Mouse (Mus musculus) intestine, embryonic 14.5 days (tissue): ENCODE measurements at regions not wholly inside any gene's neighbourhood (a gene's known extent, or its start where the extent isn't known, plus 50 kb on each side); places are given as distances from the start of the nearest gene placed in this dataset.
A peak's percentile ranks its signal among the peaks of the same experiment; 100 is the strongest.

Experiments used
- ATAC-seq: fragments of 200-750 bp; cut with Nextera tagmentation; replicated peaks from 2 replicates; pipeline ENCODE4 v1.8.0; 2017; ENCODE audit warnings: low read depth, moderate number of reproducible peaks, moderate TSS enrichment, moderate library complexity; ENCODE audit not compliant: low FRiP score, low TSS enrichment
- DNase-seq: peaks from one replicate; pipeline ENCODE4 v3.0.0-alpha.2; 2018; ENCODE audit warnings: low spot score
- H3K27ac ChIP-seq: fragments of 300-500 bp; sonication (generic); 2 replicates; pipeline ENCODE4 v1.5.1; 2014; ENCODE audit warnings: low read depth, mild to moderate bottlenecking, control low read depth
- H3K27me3 ChIP-seq: fragments of 300-500 bp; sonication (generic); replicated peaks from 2 replicates; pipeline ENCODE4 v1.6.1; 2014; ENCODE audit warnings: low read length, control low read depth; ENCODE audit not compliant: control insufficient read depth, insufficient read depth
- H3K36me3 ChIP-seq: fragments of 300-500 bp; sonication (generic); 2 replicates; pipeline ENCODE4 v1.6.1; 2014; ENCODE audit warnings: low read length, control low read depth; ENCODE audit not compliant: control insufficient read depth, insufficient read depth
- H3K4me1 ChIP-seq: fragments of 300-500 bp; sonication (generic); replicated peaks from 2 replicates; pipeline ENCODE4 v1.6.1; 2014; ENCODE audit warnings: low read length, control low read depth, mixed read lengths; ENCODE audit not compliant: control insufficient read depth, insufficient read depth
- H3K4me2 ChIP-seq: fragments of 300-500 bp; sonication (generic); 2 replicates; pipeline ENCODE4 v1.6.1; 2014; ENCODE audit warnings: low read length
- H3K4me3 ChIP-seq: fragments of 300-500 bp; sonication (generic); 2 replicates; pipeline ENCODE4 v1.5.1; 2014; ENCODE audit warnings: low read depth, low read length, control low read depth, mixed read lengths
- H3K9ac ChIP-seq: fragments of 300-500 bp; sonication (generic); 2 replicates; pipeline ENCODE4 v1.6.1; 2014; ENCODE audit warnings: mild to moderate bottlenecking, low read length
- H3K9me3 ChIP-seq: fragments of 300-500 bp; sonication (generic); 2 replicates; pipeline ENCODE4 v1.6.1; 2016; ENCODE audit warnings: low read length, control low read depth; ENCODE audit not compliant: control insufficient read depth
- WGBS: fragments of 180-500 bp; shearing (Covaris S2); extraction: QIAGEN DNeasy Blood & Tissue Kit; methylation state at CpG from one replicate; pipeline ENCODE4 v1.1.7; 2014; 5-methylcytosine and 5-hydroxymethylcytosine counted together

DNA sequence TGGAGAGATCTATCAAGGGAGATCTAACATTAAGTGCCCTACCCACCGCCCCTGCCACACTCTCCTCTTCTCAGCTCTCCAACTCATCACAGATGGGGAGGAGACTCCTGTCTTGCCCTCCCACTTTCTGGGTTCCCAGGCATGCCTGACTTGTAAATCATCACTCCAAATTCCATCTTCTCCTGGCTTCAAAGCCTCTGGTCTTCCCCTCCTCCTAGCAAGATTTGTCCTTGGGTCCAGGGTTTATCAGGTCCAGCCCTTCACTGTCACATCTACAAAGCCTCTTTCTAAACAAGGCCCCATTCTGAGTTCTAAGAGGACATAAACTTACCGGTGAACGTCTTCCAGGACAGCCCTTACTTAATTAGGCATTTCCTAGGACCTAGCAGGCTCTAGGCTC is 73.3 kb upstream of the Col5a1 start:
- H3K4me2 ChIP-seq: peak overlapping the region; percentile 22; the same call in 1 of the 2 replicates
- no peaks in the 10 kb centered on the region for H3K27me3 ChIP-seq
- H3K36me3 ChIP-seq: no peaks in the 10 kb centered on the region
- H3K4me1 ChIP-seq: peaks cover 22% of the 10 kb centered on the region
- no peaks in the 10 kb centered on the region for H3K9me3 ChIP-seq
- no peak for ATAC-seq
- no peak for DNase-seq
- no peak overlapping the region for H3K4me3 ChIP-seq
- 11% methylated on average over 3 of the region's 3 CpGs for WGBS
- peak overlapping the region; percentile 74 for H3K27ac ChIP-seq
- no peak overlapping the region for H3K9ac ChIP-seq

DNA sequence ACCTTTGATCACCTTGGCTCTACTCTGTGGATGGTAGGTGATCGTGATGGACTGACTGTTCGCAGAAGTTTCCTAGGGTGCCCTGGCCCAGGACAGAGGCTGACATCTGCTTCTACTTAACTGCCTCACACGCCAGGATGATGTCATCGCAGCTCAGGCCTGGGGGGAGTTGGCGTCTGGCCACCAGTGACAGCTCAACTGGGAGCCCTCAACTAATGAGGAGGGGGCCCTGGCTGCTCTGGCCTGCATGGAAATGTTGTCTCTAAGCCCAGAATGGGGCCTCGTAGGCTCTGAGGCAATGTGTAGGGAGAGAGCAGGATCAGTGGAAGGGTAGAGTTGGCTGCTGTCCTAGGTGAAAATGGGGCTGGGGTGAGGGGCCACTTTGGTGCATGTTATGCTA is 72.9 kb upstream of the Col5a1 start:
- 21% methylated on average over 6 of the region's 6 CpGs for WGBS
- Histone ChIP-seq H3K4me3 (no peak overlapping the region), H3K27ac (peak overlapping the region; percentile 74), H3K27me3 (no peaks in the 10 kb centered on the region), H3K4me1 (peaks cover 22% of the 10 kb centered on the region), H3K9ac (no peak overlapping the region), H3K36me3 (no peaks in the 10 kb centered on the region), H3K9me3 (no peaks in the 10 kb centered on the region), H3K4me2 (peak overlapping the region; percentile 22; the same call in 1 of the 2 replicates)
- ATAC-seq (peak; percentile 67), DNase-seq (peak; percentile 80)

DNA sequence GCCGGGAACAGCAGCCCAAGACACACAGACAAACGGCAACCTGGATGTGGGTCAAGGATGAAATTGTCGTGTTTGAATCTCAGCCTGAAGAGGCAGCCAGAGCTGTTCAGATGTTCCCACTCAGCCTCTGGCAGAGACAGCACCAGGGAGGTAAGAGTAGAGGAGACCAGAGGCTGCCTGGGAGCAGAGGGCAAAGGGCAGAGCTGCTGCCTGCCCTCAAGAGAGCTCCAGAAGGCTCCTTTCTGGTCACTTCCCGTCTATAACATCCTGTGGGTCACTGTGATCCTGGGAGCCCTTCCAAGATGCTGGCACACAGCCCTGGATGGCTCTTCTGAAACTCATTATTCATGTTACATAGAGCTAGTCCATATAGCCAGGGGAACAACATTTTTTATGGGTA is 67.6 kb upstream of the Col5a1 start:
- no peak overlapping the region for H3K4me3 ChIP-seq
- no peaks in the 10 kb centered on the region for H3K36me3 ChIP-seq
- no peak overlapping the region for H3K9ac ChIP-seq
- no peak overlapping the region for H3K4me2 ChIP-seq
- ATAC-seq (no peak), DNase-seq (no peak)
- 38% methylated on average over 4 of the region's 4 CpGs for WGBS
- H3K27me3 ChIP-seq: no peaks in the 10 kb centered on the region
- no peaks in the 10 kb centered on the region for H3K9me3 ChIP-seq
- H3K27ac ChIP-seq: peak overlapping the region; percentile 60; the same call in 1 of the 2 replicates
- H3K4me1 ChIP-seq: peaks cover 13% of the 10 kb centered on the region

DNA sequence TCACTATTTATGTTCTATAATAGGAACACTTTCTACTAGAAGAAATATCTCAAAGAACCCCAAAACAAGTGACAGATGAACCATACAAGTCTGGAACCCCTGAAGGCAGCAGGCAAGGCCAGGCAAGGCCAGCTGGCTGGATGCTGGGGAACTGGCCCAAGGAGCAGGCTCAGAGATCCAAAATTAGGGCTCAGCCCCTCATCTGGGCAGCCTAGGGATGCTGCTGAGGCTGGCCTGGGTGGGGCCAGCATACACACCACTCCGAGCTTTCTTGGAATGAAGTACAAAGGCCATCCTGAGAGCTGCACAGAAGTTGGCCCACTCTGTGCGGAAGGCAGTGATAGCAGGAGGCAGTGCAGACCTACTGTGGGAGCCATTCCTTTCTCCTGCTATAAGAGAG is 59.4 kb upstream of the Col5a1 start:
- Histone ChIP-seq H3K27me3 (no peaks in the 10 kb centered on the region), H3K9ac (no peak overlapping the region), H3K4me1 (no peaks in the 10 kb centered on the region), H3K36me3 (no peaks in the 10 kb centered on the region), H3K9me3 (no peaks in the 10 kb centered on the region), H3K27ac (no peak overlapping the region), H3K4me2 (no peak overlapping the region), H3K4me3 (no peak overlapping the region)
- WGBS: 80% methylated on average over 2 of the region's 2 CpGs
- DNase-seq (no peak), ATAC-seq (no peak)

DNA sequence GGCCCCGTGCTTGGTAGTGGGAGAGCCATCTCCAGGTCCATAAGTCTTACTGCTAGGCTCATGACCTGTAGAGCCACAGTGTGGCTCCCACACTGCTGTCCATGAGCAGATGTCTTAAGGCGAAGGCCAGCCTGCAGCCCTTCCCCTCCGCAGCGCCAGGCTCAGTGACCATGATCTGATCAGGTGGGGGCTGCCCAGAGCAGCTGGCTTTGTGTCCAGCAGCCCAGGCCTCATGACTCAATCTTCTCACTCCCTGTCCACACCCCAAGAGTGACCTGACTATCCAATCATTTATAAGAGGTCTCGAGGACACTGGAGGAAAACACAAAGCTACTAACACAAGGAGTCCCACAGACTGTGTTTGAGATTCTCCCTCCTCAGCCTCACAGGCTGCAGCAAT is 58.6 kb upstream of the Col5a1 start:
- Histone ChIP-seq H3K4me2 (no peak overlapping the region), H3K9me3 (no peaks in the 10 kb centered on the region), H3K4me1 (no peaks in the 10 kb centered on the region), H3K27me3 (no peaks in the 10 kb centered on the region), H3K36me3 (no peaks in the 10 kb centered on the region), H3K4me3 (no peak overlapping the region), H3K9ac (no peak overlapping the region), H3K27ac (no peak overlapping the region)
- WGBS: 86% methylated on average over 5 of the region's 5 CpGs
- DNase-seq (no peak), ATAC-seq (no peak)

DNA sequence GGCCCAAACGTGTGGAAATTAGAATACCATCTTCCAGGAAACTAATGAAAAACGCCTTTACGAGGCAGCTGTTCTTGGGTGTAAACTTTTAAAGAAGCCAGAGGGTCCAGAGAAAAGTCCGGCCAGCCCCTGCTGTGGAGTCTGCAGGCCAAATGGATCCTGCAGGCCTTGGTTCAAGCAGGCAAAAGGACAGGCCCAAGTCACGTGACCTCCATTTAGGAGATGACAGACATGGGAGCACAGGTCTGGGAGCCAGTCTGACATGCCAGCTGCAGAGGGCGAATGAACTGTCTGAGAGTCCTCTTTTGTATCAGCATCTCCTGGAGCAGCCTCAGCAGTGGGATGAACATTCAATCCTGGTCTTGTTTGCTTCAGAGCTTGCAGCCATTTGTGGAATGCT is 58.0 kb upstream of the Col5a1 start:
- ATAC-seq: no peak
- 77% methylated on average over 6 of the region's 6 CpGs for WGBS
- DNase-seq: no peak

DNA sequence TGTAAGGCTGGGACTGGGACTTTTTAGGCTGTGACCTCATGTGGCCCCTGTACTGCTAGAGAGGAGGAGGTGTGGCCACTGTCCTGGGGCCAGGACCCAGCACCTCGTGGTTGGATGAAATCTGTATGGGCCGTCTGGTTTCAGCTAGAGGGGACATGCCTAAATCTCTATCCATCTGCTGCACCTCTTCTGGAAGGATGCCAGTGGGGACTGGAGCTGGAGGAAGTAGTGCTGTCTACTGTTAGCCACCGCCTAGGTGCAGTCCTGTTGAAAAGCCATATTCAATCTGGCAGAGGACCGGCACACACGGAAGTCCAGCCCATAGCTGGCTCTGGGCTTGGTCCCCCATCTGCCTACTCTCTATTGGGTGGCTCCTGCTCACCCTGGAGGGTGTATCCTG is 56.7 kb upstream of the Col5a1 start:
- H3K36me3 ChIP-seq: no peaks in the 10 kb centered on the region
- H3K9ac ChIP-seq: no peak overlapping the region
- no peaks in the 10 kb centered on the region for H3K27me3 ChIP-seq
- 0 out of 2 replicates have a peak, but pooled peaks cover 2% of the 10 kb centered on the region for H3K4me1 ChIP-seq
- H3K9me3 ChIP-seq: no peaks in the 10 kb centered on the region
- no peak overlapping the region for H3K27ac ChIP-seq
- H3K4me2 ChIP-seq: no peak overlapping the region
- no peak overlapping the region for H3K4me3 ChIP-seq
- 72% methylated on average over 5 of the region's 5 CpGs for WGBS
- no peak for ATAC-seq
- no peak for DNase-seq

More for the DNA sequence above, 58.0 kb upstream of the Col5a1 start:
- H3K4me2 ChIP-seq: no peak overlapping the region
- H3K27ac ChIP-seq: no peak overlapping the region
- H3K9me3 ChIP-seq: no peaks in the 10 kb centered on the region
- no peaks in the 10 kb centered on the region for H3K36me3 ChIP-seq
- no peak overlapping the region for H3K4me3 ChIP-seq
- H3K9ac ChIP-seq: no peak overlapping the region
- no peaks in the 10 kb centered on the region for H3K4me1 ChIP-seq
- H3K27me3 ChIP-seq: no peaks in the 10 kb centered on the region

DNA sequence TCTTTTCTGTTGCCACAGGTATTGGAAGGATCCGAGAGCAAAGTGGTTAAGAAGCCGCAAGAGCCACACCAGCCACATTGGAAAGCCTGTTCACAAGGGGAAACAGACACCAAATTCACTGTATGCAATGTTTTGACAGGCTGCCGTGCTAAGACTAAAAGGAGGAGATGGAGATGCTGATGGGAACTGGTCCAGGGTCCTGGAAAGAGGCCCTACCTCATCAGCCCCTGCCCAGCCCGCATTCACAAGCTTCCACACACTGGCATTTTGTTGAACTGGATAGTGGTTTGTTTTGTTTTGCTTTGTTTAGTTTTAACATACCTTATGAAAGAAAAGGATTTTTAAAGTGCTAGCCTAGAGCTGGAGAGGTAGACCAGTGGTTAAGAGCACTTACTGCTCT is 51.3 kb upstream of the Col5a1 start:
- H3K27ac ChIP-seq: peak overlapping the region; percentile 96
- whole genome bisulfite sequencing: 67% methylated on average over 4 of the region's 4 CpGs
- peaks cover 18% of the 10 kb centered on the region for H3K4me1 ChIP-seq

DNA sequence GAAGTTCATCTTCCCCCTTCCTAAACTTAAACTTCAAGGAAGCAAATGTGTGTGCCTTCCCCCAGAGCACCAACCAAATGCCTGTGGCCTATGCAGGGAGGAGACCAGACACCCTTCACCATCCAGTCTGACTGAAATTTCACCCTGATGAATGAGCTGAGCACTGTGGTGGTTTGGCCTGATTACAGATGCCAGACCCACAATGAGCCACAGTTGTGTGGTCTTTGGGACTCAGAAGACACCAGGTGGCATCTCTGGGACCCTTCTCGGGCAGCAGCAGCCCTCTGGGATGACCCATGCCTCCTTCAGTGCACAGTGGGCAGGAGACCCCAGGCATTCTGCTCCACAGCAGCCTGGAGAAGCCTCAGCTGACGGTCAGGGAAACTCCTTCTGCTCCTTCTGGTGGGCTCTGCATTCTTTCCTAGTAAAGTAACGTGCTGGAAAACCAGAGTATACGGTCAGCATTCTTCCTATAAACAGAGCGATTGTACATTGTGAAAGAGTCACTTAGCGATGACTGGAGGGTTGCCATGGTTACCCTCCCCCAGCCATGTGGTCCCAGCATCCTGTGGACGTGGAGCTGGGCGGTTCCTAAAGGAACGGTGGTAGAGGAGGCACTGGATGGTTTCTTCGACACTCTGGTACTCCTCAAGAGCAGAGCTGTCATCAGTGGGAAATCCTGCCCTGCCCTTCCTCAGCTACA is 50.3 kb upstream of the Col5a1 start:
- DNase-seq (peak; percentile 68), ATAC-seq (peak; percentile 87)
- Histone ChIP-seq H3K27ac (peak overlapping the region; percentile 96), H3K4me2 (no peak overlapping the region), H3K4me3 (no peak overlapping the region), H3K9ac (no peak overlapping the region), H3K27me3 (no peaks in the 10 kb centered on the region), H3K9me3 (no peaks in the 10 kb centered on the region), H3K4me1 (peaks cover 19% of the 10 kb centered on the region), H3K36me3 (no peaks in the 10 kb centered on the region)
- 21% methylated on average over 10 of the region's 10 CpGs for WGBS

More for the DNA sequence above, 51.3 kb upstream of the Col5a1 start:
- DNase-seq (no peak), ATAC-seq (no peak)
- no peak overlapping the region for H3K4me2 ChIP-seq
- H3K36me3 ChIP-seq: no peaks in the 10 kb centered on the region
- no peak overlapping the region for H3K9ac ChIP-seq
- no peak overlapping the region for H3K4me3 ChIP-seq
- no peaks in the 10 kb centered on the region for H3K9me3 ChIP-seq
- H3K27me3 ChIP-seq: no peaks in the 10 kb centered on the region
